Mouse (Mus musculus) ovary, postnatal 10 days (tissue): ENCODE measurements at regions not wholly inside any gene's neighbourhood (a gene's known extent, or its start where the extent isn't known, plus 50 kb on each side); places are given as distances from the start of the nearest gene placed in this dataset.
A peak's percentile ranks its signal among the peaks of the same experiment; 100 is the strongest.
"Not testable (repeated sequence)": the region's sequence is repeated elsewhere in the genome, so short reads cannot be mapped to it uniquely, and the experiment has no call there.

Experiments
- DNase-seq: peaks from one replicate; pipeline ENCODE4 v3.0.0; 2022; ENCODE audit warnings: low spot score

- DNase-seq: no peak
These were observed 409.0 kb upstream of the Igfbp7 start for GRCm38 (mm10) chr5:77816759-77817280.

GRCm38 (mm10) chr5:77809844-77810243 lies 402.0 kb upstream of the Igfbp7 start:
- no peak for DNase-seq

- peak; percentile 30 for DNase-seq
These were observed 399.9 kb upstream of the Igfbp7 start for GRCm38 (mm10) chr5:77807726-77808125.

- DNase-seq: no peak
These were observed 398.7 kb upstream of the Igfbp7 start for GRCm38 (mm10) chr5:77806334-77807157.

- no peak for DNase-seq
These were observed 398.0 kb upstream of the Igfbp7 start for GRCm38 (mm10) chr5:77805796-77806195.

GRCm38 (mm10) chr5:77805303-77805702 lies 397.5 kb upstream of the Igfbp7 start:
- no peak for DNase-seq

GRCm38 (mm10) chr5:77804113-77804512 lies 396.3 kb upstream of the Igfbp7 start:
- DNase-seq: no peak

GRCm38 (mm10) chr5:77803562-77803961 lies 395.7 kb upstream of the Igfbp7 start:
- peak; percentile 18 for DNase-seq

GRCm38 (mm10) chr5:77796960-77797359 lies 389.1 kb upstream of the Igfbp7 start:
- DNase-seq: no peak

GRCm38 (mm10) chr5:77795766-77796165 lies 387.9 kb upstream of the Igfbp7 start:
- DNase-seq: no peak

GRCm38 (mm10) chr5:77783953-77784352 lies 376.1 kb upstream of the Igfbp7 start:
- no peak for DNase-seq

- DNase-seq: no peak
These were observed 354.7 kb upstream of the Igfbp7 start for GRCm38 (mm10) chr5:77762426-77763042.

GRCm38 (mm10) chr5:77762013-77762412 lies 354.2 kb upstream of the Igfbp7 start:
- no peak for DNase-seq

GRCm38 (mm10) chr5:77748933-77749332 lies 341.1 kb upstream of the Igfbp7 start:
- no peak for DNase-seq

GRCm38 (mm10) chr5:77746604-77747003 lies 338.8 kb upstream of the Igfbp7 start:
- DNase-seq: no peak

- no peak for DNase-seq
These were observed 335.6 kb upstream of the Igfbp7 start for GRCm38 (mm10) chr5:77743467-77743866.

GRCm38 (mm10) chr5:77730286-77730685 lies 322.4 kb upstream of the Igfbp7 start:
- not testable (repeated sequence) for DNase-seq

GRCm38 (mm10) chr5:77681592-77681991 lies 273.8 kb upstream of the Igfbp7 start:
- no peak for DNase-seq

- no peak for DNase-seq
These were observed 264.5 kb upstream of the Igfbp7 start for GRCm38 (mm10) chr5:77672073-77672924.

GRCm38 (mm10) chr5:77663096-77663495 lies 255.3 kb upstream of the Igfbp7 start:
- DNase-seq: no peak

- no peak for DNase-seq
These were observed 251.2 kb upstream of the Igfbp7 start for GRCm38 (mm10) chr5:77659016-77659415.

- no peak for DNase-seq
These were observed 236.8 kb upstream of the Igfbp7 start for GRCm38 (mm10) chr5:77644651-77645050.
